Mouse (Mus musculus): ENCODE data around the gene Ppfia3. TPM values are rescaled to one million over a fixed set of nuclear protein-coding genes. Genes with fewer than 3 reads are reported as not detected.

The Ppfia3 gene
- polyA plus RNA-seq, 1 experiment from 2014 or later = 5.5 TPM

GRCm38 (mm10) chr7:45297563-45297962 lies 69.3 kb downstream of the Ppfia3 start:
- Histone ChIP-seq H3K4me3 (replicated peaks; ENCODE audit: low read length) (no peak overlapping the region), H3K4me1 (ENCODE audit: control insufficient read depth, insufficient read depth, low read length) (no peaks in the 10 kb centered on the region), H3K36me3 (ENCODE audit: control insufficient read depth, insufficient read depth, low read length) (no peaks in the 10 kb centered on the region), H3K27me3 (ENCODE audit: control insufficient read depth, insufficient read depth, low read length) (no peaks in the 10 kb centered on the region), H3K9me3 (replicated peaks; ENCODE audit: control insufficient read depth, low read length) (no peaks in the 10 kb centered on the region), H3K27ac (ENCODE audit: low read length) (no peak overlapping the region), H3K9ac (ENCODE audit: low read length) (no peak overlapping the region), H3K4me2 (ENCODE audit: low read depth, low read length) (no peak overlapping the region)
- ATAC-seq (ENCODE audit: insufficient read depth, low FRiP score) = no peak
- 62% methylated on average over 3 of the region's 3 CpGs for WGBS

DNA sequence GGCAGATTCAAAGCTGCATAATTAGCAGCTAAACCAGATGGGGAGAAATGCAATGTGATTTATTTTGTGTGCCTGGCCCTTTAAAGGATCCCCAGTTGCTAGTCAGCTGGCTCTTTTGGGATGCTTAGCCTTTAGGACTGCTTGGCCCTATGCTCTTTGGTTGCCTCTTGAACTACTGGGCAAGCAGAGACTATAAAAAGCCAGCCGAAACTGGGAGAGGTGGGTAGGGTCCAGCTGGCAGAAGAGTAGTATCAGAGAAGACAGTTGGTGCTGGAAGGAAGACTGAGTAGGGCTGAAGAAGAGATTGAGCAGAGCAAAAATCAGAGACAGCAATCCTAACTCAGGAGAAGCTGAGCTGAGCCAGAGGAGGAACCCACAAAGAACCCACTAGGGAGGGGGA lies 70.2 kb downstream of the Ppfia3 start:
- ATAC-seq (ENCODE audit: insufficient read depth, low FRiP score) = no peak
- H3K9me3 ChIP-seq (replicated peaks; ENCODE audit: control insufficient read depth, low read length) = no peaks in the 10 kb centered on the region
- WGBS = 74% methylated on average over 1 of the region's 1 CpGs

More for the DNA sequence above, 70.2 kb downstream of the Ppfia3 start:
- Histone ChIP-seq H3K4me1 (ENCODE audit: control insufficient read depth, insufficient read depth, low read length) (no peaks in the 10 kb centered on the region), H3K4me2 (ENCODE audit: low read depth, low read length) (no peak overlapping the region), H3K27me3 (ENCODE audit: control insufficient read depth, insufficient read depth, low read length) (no peaks in the 10 kb centered on the region), H3K27ac (ENCODE audit: low read length) (no peak overlapping the region), H3K4me3 (replicated peaks; ENCODE audit: low read length) (no peak overlapping the region), H3K9ac (ENCODE audit: low read length) (no peak overlapping the region), H3K36me3 (ENCODE audit: control insufficient read depth, insufficient read depth, low read length) (no peaks in the 10 kb centered on the region)

Other genes starting within 250 kb of the Ppfia3 start
- gene Rps11, start 242.6 kb downstream of the Ppfia3 start, polyA plus RNA-seq (2015; fragmentation: Nextera tagmentation; extraction: Ambion mirVana) = 1,225 and 1,374 TPM in 2 replicates
- 1,102 and 1,332 TPM in 2 replicates for gene Rpl13a, start 238.3 kb downstream of the Ppfia3 start, polyA plus RNA-seq (2015; fragmentation: Nextera tagmentation; extraction: Ambion mirVana)
- gene Gm45713, start 230.8 kb downstream of the Ppfia3 start, polyA plus RNA-seq (2015; fragmentation: Nextera tagmentation; extraction: Ambion mirVana) = not detected in 2 replicates
- 2.2 and 2.8 TPM in 2 replicates for gene Flt3l, start 230.6 kb downstream of the Ppfia3 start, polyA plus RNA-seq (2015; fragmentation: Nextera tagmentation; extraction: Ambion mirVana)
- gene Pih1d1, start 212.7 kb downstream of the Ppfia3 start, polyA plus RNA-seq (2015; fragmentation: Nextera tagmentation; extraction: Ambion mirVana) = 81.0 and 81.9 TPM in 2 replicates
- 39.5 and 49.2 TPM in 2 replicates for gene Aldh16a1, start 212.4 kb downstream of the Ppfia3 start, polyA plus RNA-seq (2015; fragmentation: Nextera tagmentation; extraction: Ambion mirVana)
- 0.15 and 0.22 TPM in 2 replicates for gene Slc17a7, start 203.1 kb downstream of the Ppfia3 start, polyA plus RNA-seq (2015; fragmentation: Nextera tagmentation; extraction: Ambion mirVana)
- gene Gfy, start 187.4 kb downstream of the Ppfia3 start, polyA plus RNA-seq (2015; fragmentation: Nextera tagmentation; extraction: Ambion mirVana) = not detected in 2 replicates
- not detected in 2 replicates for gene Pth2, start 186.0 kb downstream of the Ppfia3 start, polyA plus RNA-seq (2015; fragmentation: Nextera tagmentation; extraction: Ambion mirVana)
- 0.55 and 1.5 TPM in 2 replicates for gene Ccdc155, start 162.1 kb downstream of the Ppfia3 start, polyA plus RNA-seq (2015; fragmentation: Nextera tagmentation; extraction: Ambion mirVana)
- 2.1 and 4.9 TPM in 2 replicates for gene Dkkl1, start 154.9 kb downstream of the Ppfia3 start, polyA plus RNA-seq (2015; fragmentation: Nextera tagmentation; extraction: Ambion mirVana)
- 93.9 and 101 TPM in 2 replicates for gene Tead2, start 151.3 kb downstream of the Ppfia3 start, polyA plus RNA-seq (2015; fragmentation: Nextera tagmentation; extraction: Ambion mirVana)
- 2.7 and 5.0 TPM in 2 replicates for gene Cd37, start 127.9 kb downstream of the Ppfia3 start, polyA plus RNA-seq (2015; fragmentation: Nextera tagmentation; extraction: Ambion mirVana)
- gene Slc6a16, start 125.9 kb downstream of the Ppfia3 start, polyA plus RNA-seq (2015; fragmentation: Nextera tagmentation; extraction: Ambion mirVana) = not detected in 2 replicates
- gene Slc6a21, start 89.5 kb downstream of the Ppfia3 start, polyA plus RNA-seq (2015; fragmentation: Nextera tagmentation; extraction: Ambion mirVana) = not detected in 2 replicates
- 30.1 and 32.2 TPM in 2 replicates for gene Trpm4, start 33.2 kb downstream of the Ppfia3 start, polyA plus RNA-seq (2015; fragmentation: Nextera tagmentation; extraction: Ambion mirVana)
- gene Hrc, start 31.7 kb downstream of the Ppfia3 start, polyA plus RNA-seq (2015; fragmentation: Nextera tagmentation; extraction: Ambion mirVana) = 1.0 and 3.1 TPM in 2 replicates
- gene Lin7b, start 3.6 kb upstream of the Ppfia3 start, polyA plus RNA-seq (2015; fragmentation: Nextera tagmentation; extraction: Ambion mirVana) = 4.6 and 5.5 TPM in 2 replicates
- 150 and 162 TPM in 2 replicates for gene Snrnp70, start 28.7 kb upstream of the Ppfia3 start, polyA plus RNA-seq (2015; fragmentation: Nextera tagmentation; extraction: Ambion mirVana)
- gene Kcna7, start 38.6 kb upstream of the Ppfia3 start, polyA plus RNA-seq (2015; fragmentation: Nextera tagmentation; extraction: Ambion mirVana) = 0.09 TPM in 1 of 2 replicates, not detected in the other
- 1.3 and 1.6 TPM in 2 replicates for gene Ntf5, start 46.7 kb upstream of the Ppfia3 start, polyA plus RNA-seq (2015; fragmentation: Nextera tagmentation; extraction: Ambion mirVana)
- not detected in 2 replicates for gene Lhb, start 53.8 kb upstream of the Ppfia3 start, polyA plus RNA-seq (2015; fragmentation: Nextera tagmentation; extraction: Ambion mirVana)
- 46.3 and 47.3 TPM in 2 replicates for gene Gys1, start 67.8 kb upstream of the Ppfia3 start, polyA plus RNA-seq (2015; fragmentation: Nextera tagmentation; extraction: Ambion mirVana)
- gene Ruvbl2, start 71.1 kb upstream of the Ppfia3 start, polyA plus RNA-seq (2015; fragmentation: Nextera tagmentation; extraction: Ambion mirVana) = 115 and 118 TPM in 2 replicates
- 4,462 and 4,467 TPM in 2 replicates for gene Ftl1, start 92.9 kb upstream of the Ppfia3 start, polyA plus RNA-seq (2015; fragmentation: Nextera tagmentation; extraction: Ambion mirVana)
- gene Bax, start 99.9 kb upstream of the Ppfia3 start, polyA plus RNA-seq (2015; fragmentation: Nextera tagmentation; extraction: Ambion mirVana) = 116 and 142 TPM in 2 replicates
- 1.4 and 1.5 TPM in 2 replicates for gene Tulp2, start 114.9 kb upstream of the Ppfia3 start, polyA plus RNA-seq (2015; fragmentation: Nextera tagmentation; extraction: Ambion mirVana)
- gene Gm45808, start 119.8 kb upstream of the Ppfia3 start, polyA plus RNA-seq (2015; fragmentation: Nextera tagmentation; extraction: Ambion mirVana) = not detected in 2 replicates
- gene Dhdh, start 121.8 kb upstream of the Ppfia3 start, polyA plus RNA-seq (2015; fragmentation: Nextera tagmentation; extraction: Ambion mirVana) = 2.0 and 2.2 TPM in 2 replicates
- 229 and 262 TPM in 2 replicates for gene Nucb1, start 143.4 kb upstream of the Ppfia3 start, polyA plus RNA-seq (2015; fragmentation: Nextera tagmentation; extraction: Ambion mirVana)
- 25.5 and 31.2 TPM in 2 replicates for gene Ppp1r15a, start 159.2 kb upstream of the Ppfia3 start, polyA plus RNA-seq (2015; fragmentation: Nextera tagmentation; extraction: Ambion mirVana)
- gene Plekha4, start 159.3 kb upstream of the Ppfia3 start, polyA plus RNA-seq (2015; fragmentation: Nextera tagmentation; extraction: Ambion mirVana) = 2.7 and 3.9 TPM in 2 replicates
- gene Hsd17b14, start 187.9 kb upstream of the Ppfia3 start, polyA plus RNA-seq (2015; fragmentation: Nextera tagmentation; extraction: Ambion mirVana) = 2.9 and 4.8 TPM in 2 replicates
- 95.7 and 109 TPM in 2 replicates for gene Bcat2, start 203.1 kb upstream of the Ppfia3 start, polyA plus RNA-seq (2015; fragmentation: Nextera tagmentation; extraction: Ambion mirVana)
- 0.28 and 0.32 TPM in 2 replicates for gene Fgf21, start 248.5 kb upstream of the Ppfia3 start, polyA plus RNA-seq (2015; fragmentation: Nextera tagmentation; extraction: Ambion mirVana)